Mouse (Mus musculus): ENCODE data around the gene Rnf150.

DNA sequence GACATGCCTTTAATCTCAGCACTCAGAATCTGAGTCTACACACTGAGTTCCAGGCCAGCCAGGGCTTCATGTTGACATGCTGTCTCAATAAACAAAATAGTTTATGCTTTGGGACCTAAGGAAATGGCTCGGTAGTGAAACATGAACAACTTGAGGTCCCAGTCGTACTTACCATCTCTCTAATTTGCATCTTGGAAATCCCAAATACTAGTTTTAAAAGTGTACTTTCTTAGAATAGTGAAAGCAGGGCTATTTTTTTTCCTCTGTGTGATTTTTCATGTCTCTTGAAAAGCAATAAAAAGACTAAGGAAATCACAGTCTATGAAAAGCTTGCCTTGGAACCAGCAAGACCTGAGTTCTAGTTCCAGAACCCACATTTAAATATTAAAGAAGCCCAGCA lies 135.6 kb downstream of the Rnf150 start:
- TF ChIP-seq CTCF (IDR thresholded peaks at IDR 0.05; ENCODE audit: borderline replicate concordance, insufficient read depth, low read depth, low read length): no peak
- no peak for TF ChIP-seq POLR2A (IDR thresholded peaks at IDR 0.05; ENCODE audit: borderline replicate concordance, insufficient read depth, low read length)
